Mouse (Mus musculus) left cerebral cortex, adult 2 months (tissue): ENCODE measurements around the gene Elk4. TPM values are rescaled to one million over a fixed set of nuclear protein-coding genes. Genes with fewer than 3 reads are reported as not detected.

Experiments used
- DNase-seq, 2 experiments: peaks; one replicate each; pipeline ENCODE4 v3.0.0; 2021 to 2022; ENCODE audit warnings: low spot score in 2 of 2, mixed read lengths in 1 of 2; ENCODE audit errors: extremely low spot score in 1 of 2
- H3K27ac ChIP-seq: fragments of 200-600 bp; 2 replicates; pipeline ENCODE4 v1.8.1; 2022
- H3K4me3 ChIP-seq: fragments of 200-600 bp; 2 replicates; pipeline ENCODE4 v1.8.1; 2022
- CTCF ChIP-seq: fragments of 200-600 bp; IDR thresholded peaks from 2 replicates; pipeline ENCODE4 v1.8.1; 2022; ENCODE audit warnings: antibody characterized with exemption, mild to moderate bottlenecking, moderate library complexity
- intact Hi-C: fragments of 180-260 bp; cut with DNase I; formaldehyde crosslinking; loops from one replicate; pipeline ENCODE4 v1.15.1; 2025
- long read RNA-seq, 2 experiments: library from polyadenylated mRNA; stranded (forward); transcript quantifications; one replicate each; pipeline ENCODE4 v2.0.0; 2021; ENCODE audit warnings: borderline mapping rate in 2 of 2
- total RNA-seq, 2 experiments: library from RNA; stranded (reverse); gene quantifications; 2 replicates each; pipeline ENCODE4 v1.2.3; 2021

Gene Elk4
- 10 to 100 TPM; 55.7 to 57.8 TPM for total RNA-seq
- long read RNA-seq, experiment 1, full-length matches to known transcripts = 5 of 10 reads
- long read RNA-seq, experiment 1, partial matches to known transcripts = 1 of 10 reads
- long read RNA-seq, experiment 1, other reads (novel, unspliced or antisense) = 4 of 10 reads
- long read RNA-seq, experiment 2, full-length matches to known transcripts = 5 of 13 reads
- long read RNA-seq, experiment 2, partial matches to known transcripts = 0 of 13 reads
- long read RNA-seq, experiment 2, other reads (novel, unspliced or antisense) = 8 of 13 reads

GRCm38 (mm10) chr1:132007282-132007815, at the start of gene Elk4:
TSS of gene Elk4 (plus strand) at chr1:132007607.
- TF ChIP-seq CTCF = no peak
- DNase-seq = peak; percentile 85 to 86
- intact Hi-C loops = no loop called here
- H3K27ac ChIP-seq = peak within 1 kb of the TSS; percentile 98
- H3K4me3 ChIP-seq = peak within 1 kb of the TSS; percentile 90

DNA sequence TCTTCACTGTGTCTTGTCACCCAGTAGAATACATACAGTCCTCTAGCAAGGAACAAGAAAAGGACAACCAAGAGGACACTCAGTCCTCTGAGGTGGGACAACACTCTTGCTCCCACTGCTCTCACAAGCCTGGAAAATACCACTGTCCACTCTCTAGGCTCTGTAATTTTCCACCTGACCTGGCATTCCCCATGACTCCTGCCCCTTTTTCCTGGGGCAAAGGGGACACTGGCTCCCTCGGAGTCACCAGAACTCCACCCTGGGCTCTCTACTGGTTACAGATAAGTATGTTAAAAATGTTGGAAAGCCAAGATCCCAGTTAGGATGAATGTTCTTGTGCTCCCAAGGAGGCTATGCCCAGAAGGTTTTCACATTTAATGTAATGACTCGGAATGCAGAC, 46.4 kb upstream of the Elk4 start:
- H3K4me3 ChIP-seq = no peak overlapping the region
- DNase-seq = no peak
- intact Hi-C loops = loop anchor here (10.0 kb wide), 1 partner anchor 246 kb away; no protein-coding TSS in a partner anchor
- TF ChIP-seq CTCF = no peak
- H3K27ac ChIP-seq = no peak overlapping the region

DNA sequence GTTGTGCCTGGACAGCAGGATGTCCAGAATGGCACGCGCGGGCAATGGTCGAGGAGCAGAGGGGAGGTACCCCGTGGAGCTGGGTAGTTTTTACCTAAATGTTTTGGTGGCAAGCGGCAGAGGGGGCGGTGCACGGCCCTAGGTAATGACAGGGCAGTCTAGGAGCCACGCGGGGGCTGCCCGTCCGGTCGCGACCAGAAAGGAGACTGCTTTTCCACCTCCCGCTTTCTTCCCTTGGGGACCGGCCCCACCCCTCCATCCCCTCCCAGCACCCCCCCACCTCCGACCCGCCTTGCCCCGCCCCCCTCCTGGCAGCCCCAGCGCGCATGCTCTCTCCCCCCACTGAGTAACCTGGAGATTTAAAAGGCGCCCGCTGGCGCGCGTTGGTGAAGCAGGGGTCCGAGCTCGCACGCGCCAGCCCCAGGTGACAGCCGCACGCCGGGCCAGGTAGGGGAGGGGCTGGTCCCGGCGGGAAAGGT, 44.8 kb upstream of the Elk4 start, which contains the start of gene Slc45a3:
Gene Slc45a3 (plus strand): TSS at position 362 of the 479 bp plus-strand sequence.
- H3K27ac ChIP-seq = no peak within 1 kb of the TSS
- H3K4me3 ChIP-seq = peak within 1 kb of the TSS; percentile 58
- no peak for DNase-seq
- intact Hi-C loops = loop anchor here (10.0 kb wide), 1 partner anchor 248 kb away; no protein-coding TSS in a partner anchor
- no peak for TF ChIP-seq CTCF

DNA sequence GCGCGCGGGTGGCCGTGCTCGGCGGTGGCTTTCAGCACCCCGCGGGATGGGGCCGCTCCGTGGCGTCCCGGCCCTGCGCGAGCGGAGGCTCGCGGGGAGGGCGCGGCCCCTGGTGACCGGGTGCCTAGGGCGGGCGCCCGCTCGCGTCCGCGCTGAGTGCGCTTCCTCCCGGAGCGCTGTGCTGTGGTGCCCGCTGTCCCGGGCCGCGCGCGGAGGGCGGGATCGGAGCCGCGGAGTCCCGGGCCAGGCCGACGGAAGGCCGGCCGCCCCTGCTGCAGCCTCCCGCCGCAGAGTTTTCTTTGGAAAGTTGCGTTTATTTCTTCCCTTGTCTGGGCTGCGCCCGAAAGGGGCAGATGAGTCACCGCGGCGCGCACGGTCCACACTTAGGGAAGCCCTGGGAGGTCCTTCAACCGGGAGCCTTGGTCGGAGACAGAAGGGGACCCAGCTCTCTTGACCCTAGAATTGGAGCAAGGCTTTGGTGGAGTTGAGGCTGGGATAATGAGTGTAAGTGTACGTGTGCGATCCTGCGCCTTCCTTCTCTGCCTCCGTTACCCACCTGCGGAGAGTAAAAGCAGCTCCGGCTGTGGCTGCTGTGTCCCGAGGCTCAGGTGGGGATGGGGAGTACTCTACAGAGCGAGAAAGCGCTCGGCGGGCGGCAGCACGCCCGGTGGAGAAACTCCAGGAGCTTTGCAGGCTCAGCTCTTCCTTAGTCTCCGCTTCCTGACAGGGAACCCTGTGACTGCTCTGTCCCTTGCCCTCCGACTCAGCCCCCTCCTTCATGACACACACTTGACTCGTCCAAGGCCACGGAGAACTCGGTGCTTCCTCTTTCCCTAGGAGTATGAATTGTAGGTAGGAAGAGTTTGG, 44.1 kb upstream of the Elk4 start:
- no peak for TF ChIP-seq CTCF
- intact Hi-C loops = loop anchor here (10.0 kb wide), 1 partner anchor 249 kb away; no protein-coding TSS in a partner anchor
- H3K4me3 ChIP-seq = peak overlapping the region; percentile 58
- DNase-seq = no peak
- H3K27ac ChIP-seq = no peak overlapping the region

- no peak for DNase-seq
- no peak for TF ChIP-seq CTCF
- H3K27ac ChIP-seq = no peak overlapping the region
- intact Hi-C loops = loop anchor here (10.0 kb wide), 1 partner anchor 249 kb away; no protein-coding TSS in a partner anchor
- H3K4me3 ChIP-seq = no peak overlapping the region
Observed at GRCm38 (mm10) chr1:131964100-131964499, 43.3 kb upstream of the Elk4 start.

DNA sequence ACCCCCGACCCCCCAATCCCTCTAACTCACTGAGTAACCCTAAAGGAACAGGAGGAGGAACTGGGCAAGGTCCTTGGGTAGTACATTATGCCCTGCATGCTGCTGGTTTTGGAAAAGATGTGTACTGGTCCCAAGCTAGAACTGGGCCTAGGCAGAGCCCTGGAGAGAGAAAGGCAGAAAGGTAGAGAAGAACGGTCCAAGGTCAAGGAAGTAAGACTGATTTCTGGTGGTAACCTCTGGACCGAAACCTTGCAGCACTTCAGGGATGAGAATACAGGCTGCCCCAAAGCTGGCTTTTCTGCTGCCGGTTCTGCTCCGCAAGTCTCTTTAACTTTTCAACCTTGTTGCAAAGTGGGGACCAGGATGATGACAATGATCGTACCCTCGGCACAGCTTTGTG, 42.8 kb upstream of the Elk4 start:
- no peak for TF ChIP-seq CTCF
- intact Hi-C loops = loop anchor here (10.0 kb wide), 1 partner anchor 250 kb away; no protein-coding TSS in a partner anchor
- Histone ChIP-seq H3K4me3 (no peak overlapping the region), H3K27ac (no peak overlapping the region)
- DNase-seq = no peak

DNA sequence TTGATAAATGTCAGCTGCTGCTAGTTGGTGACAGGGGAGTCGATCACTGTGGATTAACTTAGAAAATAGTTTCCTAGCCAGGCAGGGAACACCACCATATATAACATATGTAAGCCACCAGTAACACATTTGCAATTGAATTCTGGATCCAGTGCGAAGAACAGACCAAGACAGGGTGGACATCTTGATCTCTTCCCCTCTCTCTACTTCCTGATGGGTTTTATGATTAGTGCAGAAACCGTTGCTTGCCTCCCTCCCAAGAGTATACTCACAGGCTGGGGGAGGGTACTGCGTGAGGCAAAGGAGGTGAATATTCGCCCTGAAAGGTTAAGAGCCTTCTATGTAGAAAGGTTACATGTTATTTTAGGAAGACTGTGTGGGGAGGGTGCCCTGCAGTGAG, 41.6 kb upstream of the Elk4 start:
- Histone ChIP-seq H3K27ac (no peak overlapping the region), H3K4me3 (no peak overlapping the region)
- DNase-seq = no peak
- intact Hi-C loops = loop anchor here (10.0 kb wide), 1 partner anchor 251 kb away; no protein-coding TSS in a partner anchor
- no peak for TF ChIP-seq CTCF

GRCm38 (mm10) chr1:131967336-131967735, 40.1 kb upstream of the Elk4 start:
- no peak for TF ChIP-seq CTCF
- H3K27ac ChIP-seq = no peak overlapping the region
- no peak for DNase-seq
- intact Hi-C loops = loop anchor here (10.0 kb wide), 1 partner anchor 253 kb away; no protein-coding TSS in a partner anchor
- no peak overlapping the region for H3K4me3 ChIP-seq

DNA sequence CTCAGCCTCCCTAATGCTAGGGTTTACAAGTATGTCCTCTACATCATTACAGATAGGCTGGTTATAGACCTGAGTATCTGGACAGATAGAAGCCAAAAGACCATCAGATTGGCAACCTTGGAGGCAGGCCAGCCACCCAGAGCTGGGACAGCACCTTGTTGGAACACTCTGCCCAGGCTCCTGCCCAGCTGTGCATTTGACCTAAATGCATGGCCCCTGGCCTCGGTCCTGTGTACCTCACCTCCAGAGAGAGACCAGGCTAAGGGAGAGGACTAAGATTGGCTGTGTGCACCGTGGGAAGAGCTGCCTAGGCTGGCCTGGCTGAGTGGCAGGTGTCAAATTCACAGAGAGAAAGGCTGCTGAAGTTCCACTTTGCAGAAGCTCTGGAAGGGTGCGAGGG, 38.9 kb upstream of the Elk4 start:
- Histone ChIP-seq H3K4me3 (no peak overlapping the region), H3K27ac (no peak overlapping the region)
- TF ChIP-seq CTCF = no peak
- DNase-seq = no peak
- intact Hi-C loops = loop anchor here (10.0 kb wide), 1 partner anchor 254 kb away; no protein-coding TSS in a partner anchor

- no peak overlapping the region for H3K4me3 ChIP-seq
- intact Hi-C loops = loop anchor here (10.0 kb wide), 1 partner anchor 254 kb away; no protein-coding TSS in a partner anchor
- DNase-seq = no peak
- TF ChIP-seq CTCF = no peak
- H3K27ac ChIP-seq = no peak overlapping the region
Observed at GRCm38 (mm10) chr1:131968983-131969382, 38.4 kb upstream of the Elk4 start.

DNA sequence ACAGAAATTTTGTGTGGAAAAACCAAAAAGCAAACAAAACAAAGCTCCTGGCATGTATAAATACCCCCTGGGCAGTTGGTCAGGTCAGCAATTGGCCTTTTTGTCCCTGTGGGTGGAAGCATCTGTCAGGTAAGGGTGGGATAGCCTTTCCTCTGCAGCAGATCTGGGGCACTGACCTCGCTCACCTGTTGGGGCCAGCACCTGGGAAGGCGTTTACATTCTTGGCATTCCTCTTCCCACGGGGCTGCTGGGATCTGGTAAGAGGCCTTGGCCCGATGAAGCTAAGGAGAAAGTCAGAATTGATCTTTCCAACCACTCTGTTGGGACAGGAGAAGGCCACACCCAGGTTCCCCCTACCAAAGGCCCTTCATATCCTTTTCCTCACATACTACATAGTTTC, 37.6 kb upstream of the Elk4 start:
- intact Hi-C loops = loop anchor here (10.0 kb wide), 1 partner anchor 255 kb away; no protein-coding TSS in a partner anchor
- no peak for TF ChIP-seq CTCF

More for the DNA sequence above, 37.6 kb upstream of the Elk4 start:
- Histone ChIP-seq H3K4me3 (no peak overlapping the region), H3K27ac (no peak overlapping the region)
- DNase-seq = no peak
